In genomic region chr4:116993672-116994621, GRCm38 (mm10) we compare ENCODE assay signal across 1 mouse cellular context.
TF ChIP-seq lines count a peak whose summit lies in the region.

Urod (minus strand) TSS chr4:116994413.

TF ChIP-seq in CH12.LX, 34 proteins besides CTCF, POLR2A, EP300 and RAD21 (continued from another document):
- TF ChIP-seq GABPA (IDR thresholded peaks at IDR 0.05; ENCODE audit: insufficient replicate concordance, low read depth, low read length) = no peak; the same call in 1 of the 2 replicates
- no peak; the same call in 1 of the 2 replicates for TF ChIP-seq MEF2A (IDR thresholded peaks at IDR 0.05; ENCODE audit: borderline replicate concordance, low read depth, low read length)
- no peak for TF ChIP-seq PAX5 (IDR thresholded peaks at IDR 0.05; ENCODE audit: low read length)
- peak; percentile 94 for TF ChIP-seq USF2 (conservative IDR thresholded peaks at IDR 0.05; ENCODE audit: low read depth, low read length)
- TF ChIP-seq NRF1 (IDR thresholded peaks at IDR 0.05; ENCODE audit: low read depth, low read length) = peak; percentile 47
- peak; percentile 72 for TF ChIP-seq NELFE (IDR thresholded peaks at IDR 0.05; ENCODE audit: low read depth, low read length)
- TF ChIP-seq KAT2A (IDR thresholded peaks at IDR 0.05; ENCODE audit: insufficient replicate concordance, low read length) = peak; percentile 82; the same call in 1 of the 2 replicates
- TF ChIP-seq TBP (conservative IDR thresholded peaks at IDR 0.05; ENCODE audit: low read depth, low read length) = no peak; the same call in 1 of the 2 replicates
- peak; percentile 87 for TF ChIP-seq ELF1 (IDR thresholded peaks at IDR 0.05; ENCODE audit: low read depth, low read length)
- peak; percentile 99 for TF ChIP-seq MAX (IDR thresholded peaks at IDR 0.05; ENCODE audit: low read length)
- TF ChIP-seq ZNF384 (IDR thresholded peaks at IDR 0.05; ENCODE audit: low read depth, low read length) = no peak
- peak; percentile 86 for TF ChIP-seq TCF12 (IDR thresholded peaks at IDR 0.05; ENCODE audit: low read depth, low read length)
- no peak for TF ChIP-seq JUN (IDR thresholded peaks at IDR 0.05; ENCODE audit: insufficient read depth, low read depth, low read length)
- no peak for TF ChIP-seq POLR2AphosphoS2 (IDR thresholded peaks at IDR 0.05; ENCODE audit: low read depth, low read length)
- TF ChIP-seq IRF4 (IDR thresholded peaks at IDR 0.05; ENCODE audit: low read depth, low read length) = no peak; the same call in 1 of the 2 replicates
- peak; percentile 100 for TF ChIP-seq MXI1 (IDR thresholded peaks at IDR 0.05; ENCODE audit: low read depth, low read length)
- TF ChIP-seq E2F4 (IDR thresholded peaks at IDR 0.05; ENCODE audit: insufficient replicate concordance, low read depth, low read length) = 0 out of 2 replicates have a peak, but pooled peaks have one; percentile 55
- TF ChIP-seq ZKSCAN1 (IDR thresholded peaks at IDR 0.05; ENCODE audit: borderline replicate concordance, low read depth, low read length) = no peak
- TF ChIP-seq MYC (IDR thresholded peaks at IDR 0.05; ENCODE audit: low read depth, low read length) = peak; percentile 71; the same call in 1 of the 2 replicates
- TF ChIP-seq RCOR1 (conservative IDR thresholded peaks at IDR 0.05; ENCODE audit: low read depth, low read length) = no peak
